Mouse (Mus musculus) mouse trophoblast stem cell (cell line): ENCODE measurements at regions not wholly inside any gene's neighbourhood (a gene's known extent, or its start where the extent isn't known, plus 50 kb on each side); places are given as distances from the start of the nearest gene placed in this dataset.

Source experiments
- in situ Hi-C, 2 experiments: fragments of 300-500 bp; cut with MseI, MboI; formaldehyde crosslinking; loops; 2 replicates in 1 of 2; 3 replicates in 1 of 2; pipeline ENCODE4 v1.15.1; 2025

- in situ Hi-C loops, result no loop called here
Observed at GRCm38 (mm10) chr15:56979353-56979752, 498.1 kb downstream of the Slc22a22 start.

- in situ Hi-C loops, result no loop called here
Observed at GRCm38 (mm10) chr15:56975446-56976433, 501.7 kb downstream of the Slc22a22 start.

GRCm38 (mm10) chr15:56970140-56970539 is 507.3 kb downstream of the Slc22a22 start:
- in situ Hi-C loops, result no loop called here

GRCm38 (mm10) chr15:56956356-56956755 is 521.1 kb downstream of the Slc22a22 start:
- in situ Hi-C loops, result no loop called here

GRCm38 (mm10) chr15:56952176-56952575 is 525.2 kb downstream of the Slc22a22 start:
- in situ Hi-C loops, result no loop called here

- in situ Hi-C loops, result no loop called here
Observed at GRCm38 (mm10) chr15:56950824-56951223, 526.6 kb downstream of the Slc22a22 start.

- in situ Hi-C loops, result no loop called here
Observed at GRCm38 (mm10) chr15:56940891-56941290, 536.5 kb downstream of the Slc22a22 start.

GRCm38 (mm10) chr15:56896553-56896952 is 580.9 kb downstream of the Slc22a22 start:
- in situ Hi-C loops, result no loop called here

- in situ Hi-C loops, result no loop called here
Observed at GRCm38 (mm10) chr15:56881501-56881900, 595.9 kb downstream of the Slc22a22 start.

- in situ Hi-C loops, result loop anchor here in 1 of 2 experiments (25.0 kb wide), 1 partner anchor 529 kb away; no protein-coding TSS in a partner anchor
Observed at GRCm38 (mm10) chr15:56865879-56866278, 611.5 kb downstream of the Slc22a22 start.

- in situ Hi-C loops, result loop anchor here in 1 of 2 experiments (25.0 kb wide), 1 partner anchor 528 kb away; no protein-coding TSS in a partner anchor
Observed at GRCm38 (mm10) chr15:56865035-56865804, 612.2 kb downstream of the Slc22a22 start.

GRCm38 (mm10) chr15:56858627-56859334 is 618.6 kb downstream of the Slc22a22 start:
- in situ Hi-C loops, result loop anchor here in 1 of 2 experiments (25.0 kb wide), 1 partner anchor 521 kb away; no protein-coding TSS in a partner anchor

GRCm38 (mm10) chr15:56858134-56858533 is 619.3 kb downstream of the Slc22a22 start:
- in situ Hi-C loops, result loop anchor here in 1 of 2 experiments (25.0 kb wide), 1 partner anchor 521 kb away; no protein-coding TSS in a partner anchor

GRCm38 (mm10) chr15:56856057-56856456 is 621.4 kb downstream of the Slc22a22 start:
- in situ Hi-C loops, result loop anchor here in 1 of 2 experiments (25.0 kb wide), 1 partner anchor 519 kb away; no protein-coding TSS in a partner anchor

GRCm38 (mm10) chr15:56853106-56853505 is 624.3 kb downstream of the Slc22a22 start:
- in situ Hi-C loops, result loop anchor here in 1 of 2 experiments (25.0 kb wide), 1 partner anchor 516 kb away; no protein-coding TSS in a partner anchor

GRCm38 (mm10) chr15:56847469-56848128 is 629.8 kb downstream of the Slc22a22 start:
- in situ Hi-C loops, result no loop called here

GRCm38 (mm10) chr15:56844574-56844973 is 632.9 kb downstream of the Slc22a22 start:
- in situ Hi-C loops, result no loop called here

GRCm38 (mm10) chr15:56841516-56841915 is 635.9 kb downstream of the Slc22a22 start:
- in situ Hi-C loops, result no loop called here

GRCm38 (mm10) chr15:56837292-56837691 is 640.1 kb downstream of the Slc22a22 start:
- in situ Hi-C loops, result no loop called here

GRCm38 (mm10) chr15:56834621-56835020 is 642.8 kb downstream of the Slc22a22 start:
- in situ Hi-C loops, result no loop called here

- in situ Hi-C loops, result no loop called here
Observed at GRCm38 (mm10) chr15:56832666-56833065, 644.8 kb downstream of the Slc22a22 start.
